Mouse (Mus musculus): ENCODE measurements around the gene Hcn3. TPM values are rescaled to one million over a fixed set of nuclear protein-coding genes. Genes with fewer than 3 reads are reported as not detected.

The Hcn3 gene
- total and polyA plus RNA-seq, 2 experiments from 2014 or later, result 0.15 to 1.1 TPM

DNA sequence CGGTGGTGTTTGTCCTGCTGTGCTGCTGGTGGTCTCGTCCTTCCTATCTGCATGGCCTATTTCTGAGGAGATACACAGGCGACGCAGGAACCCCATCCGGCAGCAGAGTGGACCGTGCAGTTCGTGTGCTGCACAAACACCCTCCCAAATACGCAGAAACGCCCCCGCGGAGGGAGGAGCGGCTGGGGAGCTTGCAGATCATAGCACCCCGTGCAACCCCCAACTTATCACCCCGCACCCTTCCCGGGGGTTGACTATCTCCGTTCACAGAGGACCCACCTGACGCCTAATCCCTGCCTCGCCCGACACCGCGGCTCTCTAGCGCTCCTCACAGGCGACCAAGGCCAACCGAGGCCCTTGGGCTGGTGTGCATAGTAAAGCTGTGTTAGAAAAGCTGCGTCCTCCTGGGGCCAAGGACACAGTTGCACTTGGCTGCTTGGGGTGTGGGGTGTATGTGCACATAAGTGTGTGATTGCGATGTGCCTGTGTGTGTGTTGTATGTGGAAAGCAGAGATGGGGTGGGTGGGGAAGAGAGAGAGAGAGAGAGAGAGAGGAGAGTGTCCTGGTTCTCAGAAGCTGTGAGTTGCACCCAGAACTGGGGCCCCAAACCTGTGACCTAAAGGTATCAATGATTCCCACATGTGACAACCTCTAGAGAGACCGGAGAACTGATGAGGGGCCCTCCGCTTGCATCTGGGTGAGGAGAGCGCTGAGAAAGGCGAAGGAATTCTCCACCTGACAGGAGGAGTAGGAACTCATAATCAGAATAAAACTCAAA, 27.5 kb downstream of the Hcn3 start:
- no peak overlapping the region for H3K9ac ChIP-seq (replicated peaks; ENCODE audit: low read depth, low read length)
- no peaks in the 10 kb centered on the region for H3K9me3 ChIP-seq (replicated peaks; ENCODE audit: control insufficient read depth, low read length)
- H3K4me1 ChIP-seq (ENCODE audit: control insufficient read depth, insufficient read depth), result peaks cover 7% of the 10 kb centered on the region; the same call in 1 of the 2 replicates
- peak overlapping the region; percentile 65 for H3K4me2 ChIP-seq (ENCODE audit: low read depth, low read length)
- ATAC-seq (ENCODE audit: insufficient read depth, low read depth), result peak; percentile 20; the same call in 1 of the 2 replicates
- peak overlapping the region; percentile 38 for H3K4me3 ChIP-seq (ENCODE audit: low read depth, low read length)
- 16% methylated on average over 29 of the region's 30 CpGs for WGBS
- no peak for TF ChIP-seq EP300 (IDR thresholded peaks at IDR 0.05; ENCODE audit: low read depth)
- peak; percentile 45 for TF ChIP-seq CTCF (IDR thresholded peaks at IDR 0.05; ENCODE audit: low read depth)
- peaks cover 10% of the 10 kb centered on the region; the same call in 1 of the 2 replicates for H3K27me3 ChIP-seq (ENCODE audit: control insufficient read depth, insufficient read depth, low read length)
- H3K27ac ChIP-seq (ENCODE audit: low read depth), result no peak overlapping the region
- no peaks in the 10 kb centered on the region for H3K36me3 ChIP-seq (replicated peaks; ENCODE audit: control insufficient read depth, insufficient read depth, low read length)
- no peak for DNase-seq (ENCODE audit: low spot score)

DNA sequence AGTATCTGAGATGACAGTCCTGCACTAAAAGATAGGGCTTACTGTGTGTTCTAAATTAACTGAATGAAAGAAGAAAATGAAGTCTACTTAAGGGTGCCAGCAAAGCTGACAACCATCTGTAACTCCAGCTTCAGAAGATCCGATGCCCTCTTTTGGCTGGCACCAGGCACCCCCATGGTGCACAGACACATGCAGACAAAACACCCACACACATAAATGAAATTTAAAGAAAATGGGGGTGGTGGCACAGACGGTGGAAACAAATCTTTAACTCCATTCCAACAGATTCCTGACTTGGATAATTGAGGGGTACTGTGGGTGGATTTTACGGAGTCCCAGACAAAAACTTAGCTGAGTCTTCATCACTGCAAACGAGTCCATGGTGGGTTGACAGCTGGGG, 28.2 kb downstream of the Hcn3 start:
- H3K9ac ChIP-seq (replicated peaks; ENCODE audit: low read depth, low read length), result no peak overlapping the region
- peak overlapping the region; percentile 65; the same call in 1 of the 2 replicates for H3K4me2 ChIP-seq (ENCODE audit: low read depth, low read length)
- H3K9me3 ChIP-seq (replicated peaks; ENCODE audit: control insufficient read depth, low read length), result no peaks in the 10 kb centered on the region
- H3K4me1 ChIP-seq (ENCODE audit: control insufficient read depth, insufficient read depth), result peaks cover 7% of the 10 kb centered on the region; the same call in 1 of the 2 replicates
- ATAC-seq (ENCODE audit: insufficient read depth, low read depth) (no peak), DNase-seq (ENCODE audit: low spot score) (no peak)
- TF ChIP-seq EP300 (IDR thresholded peaks at IDR 0.05; ENCODE audit: low read depth), result no peak
- TF ChIP-seq CTCF (IDR thresholded peaks at IDR 0.05; ENCODE audit: low read depth), result no peak
- WGBS, result 36% methylated on average over 4 of the region's 4 CpGs
- H3K27ac ChIP-seq (ENCODE audit: low read depth), result no peak overlapping the region
- H3K4me3 ChIP-seq (ENCODE audit: low read depth, low read length), result no peak overlapping the region; the same call in 1 of the 2 replicates
- peaks cover 10% of the 10 kb centered on the region; the same call in 1 of the 2 replicates for H3K27me3 ChIP-seq (ENCODE audit: control insufficient read depth, insufficient read depth, low read length)
- no peaks in the 10 kb centered on the region for H3K36me3 ChIP-seq (replicated peaks; ENCODE audit: control insufficient read depth, insufficient read depth, low read length)

DNA sequence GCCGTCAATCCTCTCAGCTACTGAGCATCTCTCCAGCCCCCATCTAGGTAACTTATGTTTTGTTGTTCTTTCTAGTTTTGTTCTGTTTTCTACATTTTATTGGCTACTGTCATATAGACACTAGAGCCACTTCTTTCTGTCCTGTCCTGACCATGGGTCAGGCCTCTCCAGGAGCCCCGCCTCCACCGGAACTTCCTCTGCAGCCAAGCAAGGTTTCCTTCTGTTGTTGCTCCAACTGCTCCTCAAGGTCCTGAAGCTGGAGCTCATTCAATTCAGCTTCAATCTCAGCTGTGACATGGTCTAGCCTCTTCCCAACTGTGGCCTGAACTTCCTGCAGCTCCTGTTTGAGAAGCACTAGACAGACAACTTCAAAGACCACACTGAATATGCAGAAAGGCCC, 30.1 kb downstream of the Hcn3 start:
- Histone ChIP-seq H3K4me2 (ENCODE audit: low read depth, low read length) (no peak overlapping the region), H3K9me3 (replicated peaks; ENCODE audit: control insufficient read depth, low read length) (no peaks in the 10 kb centered on the region), H3K9ac (replicated peaks; ENCODE audit: low read depth, low read length) (no peak overlapping the region), H3K27ac (ENCODE audit: low read depth) (no peak overlapping the region), H3K36me3 (replicated peaks; ENCODE audit: control insufficient read depth, insufficient read depth, low read length) (no peaks in the 10 kb centered on the region), H3K4me3 (ENCODE audit: low read depth, low read length) (no peak overlapping the region), H3K27me3 (ENCODE audit: control insufficient read depth, insufficient read depth, low read length) (peaks cover 10% of the 10 kb centered on the region; the same call in 1 of the 2 replicates), H3K4me1 (ENCODE audit: control insufficient read depth, insufficient read depth) (peaks cover 7% of the 10 kb centered on the region; the same call in 1 of the 2 replicates)
- DNase-seq (ENCODE audit: low spot score) (no peak), ATAC-seq (ENCODE audit: insufficient read depth, low read depth) (no peak)
- TF ChIP-seq CTCF (IDR thresholded peaks at IDR 0.05; ENCODE audit: low read depth) (no peak), EP300 (IDR thresholded peaks at IDR 0.05; ENCODE audit: low read depth) (no peak)
- 73% methylated on average over 3 of the region's 3 CpGs for WGBS

DNA sequence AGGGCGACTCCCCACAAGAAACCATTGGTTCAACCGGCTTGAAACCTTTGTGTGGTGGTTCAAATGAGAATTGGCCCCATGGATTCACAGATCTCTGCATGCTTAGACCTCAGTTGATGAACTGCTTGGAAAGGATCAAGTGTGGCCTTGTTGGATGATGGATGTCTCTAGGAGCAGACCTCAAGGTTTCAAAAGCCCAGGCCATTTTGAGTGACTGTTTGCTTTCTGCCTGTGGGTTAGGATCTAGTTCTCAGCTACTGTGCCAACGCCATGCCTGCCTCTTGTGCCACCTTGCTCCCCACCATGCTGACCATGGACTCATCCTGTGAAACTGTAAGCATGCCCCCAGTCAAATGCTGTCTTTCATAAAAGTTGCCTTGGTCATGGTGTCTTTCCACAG, 34.0 kb downstream of the Hcn3 start:
- Histone ChIP-seq H3K4me2 (ENCODE audit: low read depth, low read length) (no peak overlapping the region), H3K9me3 (replicated peaks; ENCODE audit: control insufficient read depth, low read length) (no peaks in the 10 kb centered on the region), H3K4me3 (ENCODE audit: low read depth, low read length) (no peak overlapping the region), H3K27ac (ENCODE audit: low read depth) (no peak overlapping the region), H3K27me3 (ENCODE audit: control insufficient read depth, insufficient read depth, low read length) (no peaks in the 10 kb centered on the region), H3K4me1 (ENCODE audit: control insufficient read depth, insufficient read depth) (peaks cover 9% of the 10 kb centered on the region), H3K36me3 (replicated peaks; ENCODE audit: control insufficient read depth, insufficient read depth, low read length) (no peaks in the 10 kb centered on the region), H3K9ac (replicated peaks; ENCODE audit: low read depth, low read length) (no peak overlapping the region)
- TF ChIP-seq EP300 (IDR thresholded peaks at IDR 0.05; ENCODE audit: low read depth), result no peak
- no peak for TF ChIP-seq CTCF (IDR thresholded peaks at IDR 0.05; ENCODE audit: low read depth)
- ATAC-seq (ENCODE audit: insufficient read depth, low read depth) (no peak), DNase-seq (ENCODE audit: low spot score) (no peak)
- 91% methylated on average over 3 of the region's 3 CpGs for WGBS

DNA sequence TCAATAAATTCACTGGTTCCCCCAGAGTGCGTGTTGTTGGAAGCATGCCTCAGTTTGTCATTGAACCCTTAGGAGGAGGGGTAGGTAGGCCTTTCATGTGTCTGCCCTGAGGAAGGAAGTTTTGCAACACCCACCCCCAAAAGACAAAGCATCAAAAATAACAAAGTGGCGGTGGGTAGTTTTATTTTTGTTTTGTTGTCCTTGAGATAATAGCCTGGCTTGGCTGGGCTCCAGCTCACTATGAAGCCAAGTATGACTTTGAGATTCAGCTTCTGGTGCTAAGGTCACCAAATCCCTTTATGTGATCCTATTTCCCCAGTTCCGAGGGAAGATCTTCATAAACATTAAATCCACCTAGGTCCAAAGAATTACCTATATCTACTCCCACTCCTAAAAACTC, 35.8 kb downstream of the Hcn3 start:
- peaks cover 9% of the 10 kb centered on the region for H3K4me1 ChIP-seq (ENCODE audit: control insufficient read depth, insufficient read depth)
- peak; percentile 58 for DNase-seq (ENCODE audit: low spot score)
- no peak overlapping the region for H3K4me2 ChIP-seq (ENCODE audit: low read depth, low read length)
- H3K27me3 ChIP-seq (ENCODE audit: control insufficient read depth, insufficient read depth, low read length), result no peaks in the 10 kb centered on the region
- peak overlapping the region; percentile 19; the same call in 1 of the 2 replicates for H3K27ac ChIP-seq (ENCODE audit: low read depth)
- no peak for ATAC-seq (ENCODE audit: insufficient read depth, low read depth)
- no peaks in the 10 kb centered on the region for H3K9me3 ChIP-seq (replicated peaks; ENCODE audit: control insufficient read depth, low read length)
- H3K9ac ChIP-seq (replicated peaks; ENCODE audit: low read depth, low read length), result no peak overlapping the region
- TF ChIP-seq CTCF (IDR thresholded peaks at IDR 0.05; ENCODE audit: low read depth), result no peak
- no peak for TF ChIP-seq EP300 (IDR thresholded peaks at IDR 0.05; ENCODE audit: low read depth)
- no peaks in the 10 kb centered on the region for H3K36me3 ChIP-seq (replicated peaks; ENCODE audit: control insufficient read depth, insufficient read depth, low read length)
- WGBS, result 26% methylated on average over 3 of the region's 3 CpGs
- no peak overlapping the region for H3K4me3 ChIP-seq (ENCODE audit: low read depth, low read length)

Measured in heart, postnatal 0 days (tissue).